Mouse (Mus musculus) bone marrow macrophage, adult 2 months (primary cell): ENCODE data around the gene Ddx23.

Experiments used
- CTCF ChIP-seq: IDR thresholded peaks from 2 replicates; pipeline ENCODE4 v1.5.1; 2012; ENCODE audit warnings: low read depth, mild to moderate bottlenecking, low read length, moderate library complexity
- POLR2A ChIP-seq: IDR thresholded peaks from 2 replicates; pipeline ENCODE4 v1.6.1; 2012; ENCODE audit warnings: mild to moderate bottlenecking, low read depth, low read length, borderline replicate concordance

DNA sequence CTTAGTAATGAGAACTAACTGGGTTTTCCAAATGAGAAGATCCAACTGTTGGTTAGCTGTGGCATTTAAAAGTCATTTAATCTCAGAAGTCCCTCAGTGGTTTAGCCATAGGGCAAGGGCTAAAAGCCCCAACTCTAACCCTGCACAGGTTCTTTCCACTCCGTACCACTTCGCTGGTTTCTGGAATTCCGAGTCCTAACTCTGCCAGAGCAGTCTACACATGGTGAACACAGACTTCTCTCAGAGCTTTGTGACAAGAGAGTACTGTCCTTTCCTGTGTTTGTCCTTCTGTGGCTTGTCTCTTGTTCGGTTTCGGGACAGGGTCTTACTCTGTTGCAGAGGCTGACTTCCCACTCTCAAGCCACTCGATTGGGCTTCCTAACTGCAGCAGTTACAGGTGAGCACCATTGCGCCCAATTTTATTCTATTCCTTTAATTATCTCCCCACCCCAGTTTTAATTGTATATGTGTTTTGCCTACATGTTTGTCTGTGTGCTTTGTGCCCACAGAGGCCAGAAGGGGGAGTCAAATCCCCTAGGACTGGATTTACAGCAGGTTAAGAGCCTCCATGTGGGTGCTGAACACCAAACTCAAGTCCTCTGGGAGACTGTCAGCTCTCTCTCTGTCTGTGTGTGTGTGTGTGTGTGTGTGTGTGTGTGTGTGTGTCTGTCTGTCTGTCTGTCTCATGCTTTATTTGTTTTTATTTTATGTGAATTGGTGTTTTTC, 36.0 kb downstream of the Ddx23 start:
- TF ChIP-seq POLR2A, result no peak
- no peak for TF ChIP-seq CTCF
